Mouse (Mus musculus): ENCODE measurements around the gene Naf1. TPM values are rescaled to one million over a fixed set of nuclear protein-coding genes. Genes with fewer than 3 reads are reported as not detected.
A peak's percentile ranks its signal among the peaks of the same experiment; 100 is the strongest.

Naf1 gene
- polyA plus RNA-seq, 1 experiment from 2014 or later: 5.6 TPM

- H3K27me3 ChIP-seq (ENCODE audit: control insufficient read depth, insufficient read depth, low read length): no peaks in the 10 kb centered on the region
- no peaks in the 10 kb centered on the region; the same call in 1 of the 2 replicates for H3K36me3 ChIP-seq (ENCODE audit: control insufficient read depth, insufficient read depth, low read length)
- no peak overlapping the region for H3K4me2 ChIP-seq (replicated peaks; ENCODE audit: low read depth, low read length)
- ATAC-seq (ENCODE audit: insufficient number of reproducible peaks, insufficient read depth, low FRiP score, low read depth): no peak
- no peak overlapping the region for H3K4me3 ChIP-seq (ENCODE audit: low read depth, low read length)
- H3K27ac ChIP-seq (ENCODE audit: low read length): no peak overlapping the region
- H3K9me3 ChIP-seq (ENCODE audit: control insufficient read depth, low read depth, low read length): no peaks in the 10 kb centered on the region
- H3K9ac ChIP-seq (replicated peaks; ENCODE audit: low read depth, low read length): no peak overlapping the region
- WGBS: 86% methylated on average over 2 of the region's 2 CpGs
- no peaks in the 10 kb centered on the region for H3K4me1 ChIP-seq (ENCODE audit: control insufficient read depth, insufficient read depth, low read length)
These were observed 31.9 kb downstream of the Naf1 start for GRCm38 (mm10) chr8:66891879-66892278.

- no peak overlapping the region for H3K4me2 ChIP-seq (replicated peaks; ENCODE audit: low read depth, low read length)
- ATAC-seq (ENCODE audit: insufficient number of reproducible peaks, insufficient read depth, low FRiP score, low read depth): no peak
- H3K27me3 ChIP-seq (ENCODE audit: control insufficient read depth, insufficient read depth, low read length): no peaks in the 10 kb centered on the region
- H3K9ac ChIP-seq (replicated peaks; ENCODE audit: low read depth, low read length): no peak overlapping the region
- 65% methylated on average over 2 of the region's 2 CpGs for WGBS
- no peaks in the 10 kb centered on the region for H3K9me3 ChIP-seq (ENCODE audit: control insufficient read depth, low read depth, low read length)
- no peak overlapping the region for H3K4me3 ChIP-seq (ENCODE audit: low read depth, low read length)
- no peak overlapping the region for H3K27ac ChIP-seq (ENCODE audit: low read length)
- no peaks in the 10 kb centered on the region for H3K4me1 ChIP-seq (ENCODE audit: control insufficient read depth, insufficient read depth, low read length)
- H3K36me3 ChIP-seq (ENCODE audit: control insufficient read depth, insufficient read depth, low read length): no peaks in the 10 kb centered on the region
These were observed 45.0 kb downstream of the Naf1 start for GRCm38 (mm10) chr8:66905000-66905399.

- WGBS: 86% methylated on average over 4 of the region's 4 CpGs
- no peak overlapping the region for H3K9ac ChIP-seq (replicated peaks; ENCODE audit: low read depth, low read length)
These were observed 45.5 kb downstream of the Naf1 start for GRCm38 (mm10) chr8:66905557-66905956.

GRCm38 (mm10) chr8:66906116-66906515 lies 46.1 kb downstream of the Naf1 start:
- no peak overlapping the region for H3K9ac ChIP-seq (replicated peaks; ENCODE audit: low read depth, low read length)
- H3K27ac ChIP-seq (ENCODE audit: low read length): no peak overlapping the region
- H3K9me3 ChIP-seq (ENCODE audit: control insufficient read depth, low read depth, low read length): no peaks in the 10 kb centered on the region
- H3K4me2 ChIP-seq (replicated peaks; ENCODE audit: low read depth, low read length): no peak overlapping the region
- WGBS: 75% methylated on average over 8 of the region's 8 CpGs
- no peak for ATAC-seq (ENCODE audit: insufficient number of reproducible peaks, insufficient read depth, low FRiP score, low read depth)
- no peaks in the 10 kb centered on the region for H3K4me1 ChIP-seq (ENCODE audit: control insufficient read depth, insufficient read depth, low read length)
- no peak overlapping the region for H3K4me3 ChIP-seq (ENCODE audit: low read depth, low read length)
- no peaks in the 10 kb centered on the region for H3K36me3 ChIP-seq (ENCODE audit: control insufficient read depth, insufficient read depth, low read length)
- no peaks in the 10 kb centered on the region for H3K27me3 ChIP-seq (ENCODE audit: control insufficient read depth, insufficient read depth, low read length)

More at GRCm38 (mm10) chr8:66905557-66905956, 45.5 kb downstream of the Naf1 start:
- Histone ChIP-seq H3K4me1 (ENCODE audit: control insufficient read depth, insufficient read depth, low read length) (no peaks in the 10 kb centered on the region), H3K9me3 (ENCODE audit: control insufficient read depth, low read depth, low read length) (no peaks in the 10 kb centered on the region), H3K4me3 (ENCODE audit: low read depth, low read length) (no peak overlapping the region), H3K4me2 (replicated peaks; ENCODE audit: low read depth, low read length) (no peak overlapping the region), H3K27me3 (ENCODE audit: control insufficient read depth, insufficient read depth, low read length) (no peaks in the 10 kb centered on the region), H3K27ac (ENCODE audit: low read length) (no peak overlapping the region), H3K36me3 (ENCODE audit: control insufficient read depth, insufficient read depth, low read length) (no peaks in the 10 kb centered on the region)
- no peak for ATAC-seq (ENCODE audit: insufficient number of reproducible peaks, insufficient read depth, low FRiP score, low read depth)

GRCm38 (mm10) chr8:66910684-66911083 lies 50.7 kb downstream of the Naf1 start:
- H3K27me3 ChIP-seq (ENCODE audit: control insufficient read depth, insufficient read depth, low read length): no peaks in the 10 kb centered on the region
- WGBS: 45% methylated on average over 6 of the region's 6 CpGs
- no peak overlapping the region for H3K27ac ChIP-seq (ENCODE audit: low read length)
- no peaks in the 10 kb centered on the region for H3K4me1 ChIP-seq (ENCODE audit: control insufficient read depth, insufficient read depth, low read length)
- no peak for ATAC-seq (ENCODE audit: insufficient number of reproducible peaks, insufficient read depth, low FRiP score, low read depth)
- H3K36me3 ChIP-seq (ENCODE audit: control insufficient read depth, insufficient read depth, low read length): no peaks in the 10 kb centered on the region
- no peaks in the 10 kb centered on the region for H3K9me3 ChIP-seq (ENCODE audit: control insufficient read depth, low read depth, low read length)
- H3K9ac ChIP-seq (replicated peaks; ENCODE audit: low read depth, low read length): no peak overlapping the region
- no peak overlapping the region for H3K4me3 ChIP-seq (ENCODE audit: low read depth, low read length)
- H3K4me2 ChIP-seq (replicated peaks; ENCODE audit: low read depth, low read length): no peak overlapping the region

DNA sequence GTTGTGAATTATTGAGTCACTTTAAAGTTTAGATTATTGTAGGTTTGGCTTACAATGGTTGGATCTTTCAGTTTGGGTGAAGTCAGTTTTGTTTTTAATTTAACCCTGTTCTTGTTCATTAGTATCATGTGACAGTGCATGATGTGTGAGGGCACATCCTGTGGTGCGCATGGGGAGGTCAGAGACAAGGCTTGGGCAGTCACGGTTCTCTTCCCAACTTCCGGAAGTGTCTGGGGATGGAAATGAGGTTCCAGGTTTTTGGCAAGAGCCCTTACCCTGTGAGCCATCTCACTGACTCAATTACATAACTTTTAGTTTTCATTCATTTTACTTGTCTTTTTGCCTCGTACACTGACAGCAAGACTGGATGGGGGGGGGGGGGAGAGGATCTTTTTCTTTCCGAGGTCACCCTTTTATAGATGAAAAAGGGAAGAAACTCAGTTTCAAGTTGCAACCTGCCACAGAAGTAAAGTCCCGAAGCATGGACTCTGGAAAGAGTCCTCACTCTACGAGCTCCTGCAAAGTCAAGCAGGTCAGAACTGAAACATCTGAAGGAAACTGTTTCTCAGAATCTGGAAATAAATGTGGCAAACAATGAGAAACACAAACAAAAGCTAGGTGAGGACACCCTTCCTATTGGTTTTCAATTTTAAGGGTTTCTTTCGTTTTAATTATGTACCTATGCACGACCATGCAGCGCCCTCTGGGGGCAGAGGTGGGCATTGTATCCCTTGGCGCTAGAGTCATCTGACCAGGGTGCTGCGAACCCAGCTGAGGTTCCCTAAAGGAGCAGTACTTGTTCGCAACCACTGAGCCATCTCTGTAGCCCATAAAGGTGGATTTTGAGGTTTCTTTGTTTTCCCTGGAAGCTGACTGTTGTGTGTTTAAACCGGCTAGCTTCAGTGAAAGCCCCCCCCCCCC lies 53.9 kb downstream of the Naf1 start:
- H3K4me2 ChIP-seq (replicated peaks; ENCODE audit: low read depth, low read length): no peak overlapping the region
- H3K4me1 ChIP-seq (ENCODE audit: control insufficient read depth, insufficient read depth, low read length): no peaks in the 10 kb centered on the region
- no peak overlapping the region for H3K27ac ChIP-seq (ENCODE audit: low read length)
- H3K9me3 ChIP-seq (ENCODE audit: control insufficient read depth, low read depth, low read length): no peaks in the 10 kb centered on the region
- no peak for ATAC-seq (ENCODE audit: insufficient number of reproducible peaks, insufficient read depth, low FRiP score, low read depth)
- H3K4me3 ChIP-seq (ENCODE audit: low read depth, low read length): no peak overlapping the region
- H3K36me3 ChIP-seq (ENCODE audit: control insufficient read depth, insufficient read depth, low read length): no peaks in the 10 kb centered on the region
- H3K9ac ChIP-seq (replicated peaks; ENCODE audit: low read depth, low read length): no peak overlapping the region
- WGBS: 65% methylated on average over 14 of the region's 14 CpGs
- no peaks in the 10 kb centered on the region for H3K27me3 ChIP-seq (ENCODE audit: control insufficient read depth, insufficient read depth, low read length)

GRCm38 (mm10) chr8:66916056-66916455 lies 56.0 kb downstream of the Naf1 start:
- 66% methylated on average over 7 of the region's 7 CpGs for WGBS
- H3K4me2 ChIP-seq (replicated peaks; ENCODE audit: low read depth, low read length): no peak overlapping the region
- H3K27me3 ChIP-seq (ENCODE audit: control insufficient read depth, insufficient read depth, low read length): no peaks in the 10 kb centered on the region
- H3K36me3 ChIP-seq (ENCODE audit: control insufficient read depth, insufficient read depth, low read length): no peaks in the 10 kb centered on the region
- H3K27ac ChIP-seq (ENCODE audit: low read length): no peak overlapping the region
- H3K4me3 ChIP-seq (ENCODE audit: low read depth, low read length): no peak overlapping the region
- no peaks in the 10 kb centered on the region for H3K9me3 ChIP-seq (ENCODE audit: control insufficient read depth, low read depth, low read length)
- H3K4me1 ChIP-seq (ENCODE audit: control insufficient read depth, insufficient read depth, low read length): no peaks in the 10 kb centered on the region
- H3K9ac ChIP-seq (replicated peaks; ENCODE audit: low read depth, low read length): no peak overlapping the region
- no peak for ATAC-seq (ENCODE audit: insufficient number of reproducible peaks, insufficient read depth, low FRiP score, low read depth)

- peak; percentile 74 for ATAC-seq (ENCODE audit: insufficient number of reproducible peaks, insufficient read depth, low FRiP score, low read depth)
- Histone ChIP-seq H3K9ac (replicated peaks; ENCODE audit: low read depth, low read length) (no peak overlapping the region), H3K4me2 (replicated peaks; ENCODE audit: low read depth, low read length) (no peak overlapping the region), H3K27me3 (ENCODE audit: control insufficient read depth, insufficient read depth, low read length) (no peaks in the 10 kb centered on the region), H3K36me3 (ENCODE audit: control insufficient read depth, insufficient read depth, low read length) (no peaks in the 10 kb centered on the region), H3K4me1 (ENCODE audit: control insufficient read depth, insufficient read depth, low read length) (no peaks in the 10 kb centered on the region), H3K9me3 (ENCODE audit: control insufficient read depth, low read depth, low read length) (no peaks in the 10 kb centered on the region), H3K27ac (ENCODE audit: low read length) (no peak overlapping the region), H3K4me3 (ENCODE audit: low read depth, low read length) (no peak overlapping the region)
- WGBS: 61% methylated on average over 6 of the region's 6 CpGs
These were observed 57.9 kb downstream of the Naf1 start for GRCm38 (mm10) chr8:66917695-66918467.
